ENCODE assay signal across 8 mouse cellular contexts in genomic region chr5:75157038-75157437, GRCm38 (mm10). TPM values are rescaled to one million over a fixed set of nuclear protein-coding genes. Genes with fewer than 3 reads are reported as not detected.
DNase-seq lines count a peak whose midpoint lies in the region; ATAC-seq and TF ChIP-seq lines count a peak whose summit lies in the region.

No protein-coding gene starts in this region.

- H3K4me3 ChIP-seq in heart, embryonic 13.5 days = peak overlapping the region; percentile 62
- H3K4me3 ChIP-seq in kidney, postnatal 0 days (replicated peaks; ENCODE audit: low read depth, low read length) = peak overlapping the region; percentile 49
- H3K4me3 ChIP-seq in lung, embryonic 15.5 days = peak overlapping the region; percentile 55

- no peak for ATAC-seq in cerebellum, adult (ENCODE audit: insufficient number of reproducible peaks, low FRiP score, low TSS enrichment)
- no peak for ATAC-seq in heart, embryonic 13.5 days (ENCODE audit: extremely low read depth, insufficient number of reproducible peaks, low FRiP score, low TSS enrichment)
- no peak for ATAC-seq in kidney, postnatal 0 days (replicated peaks; ENCODE audit: low FRiP score, low read depth)
- no peak for ATAC-seq in lung, embryonic 15.5 days (ENCODE audit: borderline replicate concordance, extremely low read depth, low FRiP score, low TSS enrichment)

- 0 out of 2 replicates have a peak, but pooled peaks cover 2% of the 10 kb centered on the region for H3K36me3 ChIP-seq in heart, embryonic 13.5 days
- H3K36me3 ChIP-seq in kidney, postnatal 0 days (ENCODE audit: insufficient read depth, low read length) = no peaks in the 10 kb centered on the region
- H3K36me3 ChIP-seq in lung, embryonic 15.5 days = no peaks in the 10 kb centered on the region

- H3K4me2 ChIP-seq in heart, embryonic 13.5 days = peak overlapping the region; percentile 92
- peak overlapping the region; percentile 74 for H3K4me2 ChIP-seq in kidney, postnatal 0 days (ENCODE audit: low read length)
- peak overlapping the region; percentile 88 for H3K4me2 ChIP-seq in lung, embryonic 15.5 days

- WGBS in heart, embryonic 13.5 days = 0% methylated on average over 3 of the region's 3 CpGs
- 0% methylated on average over 3 of the region's 3 CpGs for WGBS in kidney, postnatal 0 days
- WGBS in lung, embryonic 15.5 days = 0% methylated on average over 3 of the region's 3 CpGs

- TF ChIP-seq CTCF in kidney, postnatal 0 days (IDR thresholded peaks at IDR 0.05; ENCODE audit: low read depth) = peak; percentile 87

- peaks cover 41% of the 10 kb centered on the region for H3K27me3 ChIP-seq in heart, embryonic 13.5 days (replicated peaks)
- H3K27me3 ChIP-seq in kidney, postnatal 0 days (ENCODE audit: insufficient read depth, low read length) = peaks cover 16% of the 10 kb centered on the region
- peaks cover 26% of the 10 kb centered on the region for H3K27me3 ChIP-seq in lung, embryonic 15.5 days

- peak; percentile 49 for DNase-seq in cerebellum, adult 11 months
- peak; percentile 76 for DNase-seq in R1 (ENCODE audit: low read depth, low spot score)
- peak; percentile 93 for DNase-seq in embryo, embryonic 10.5 days (ENCODE audit: low spot score)
- peak; percentile 92 for DNase-seq in kidney, postnatal 0 days (ENCODE audit: low spot score)
- peak; percentile 40 for DNase-seq in retina, adult 2 months (ENCODE audit: low read depth, low spot score)

- no peaks in the 10 kb centered on the region for H3K9me3 ChIP-seq in heart, embryonic 13.5 days
- no peaks in the 10 kb centered on the region for H3K9me3 ChIP-seq in kidney, postnatal 0 days (replicated peaks; ENCODE audit: low read length)
- H3K9me3 ChIP-seq in lung, embryonic 15.5 days = no peaks in the 10 kb centered on the region

- peak overlapping the region; percentile 88 for H3K9ac ChIP-seq in heart, embryonic 13.5 days
- no peak overlapping the region; the same call in 1 of the 2 replicates for H3K9ac ChIP-seq in kidney, postnatal 0 days (ENCODE audit: low read depth, low read length)
- H3K9ac ChIP-seq in lung, embryonic 15.5 days = peak overlapping the region; percentile 46; the same call in 1 of the 2 replicates

- H3K4me1 ChIP-seq in heart, embryonic 13.5 days = peaks cover 42% of the 10 kb centered on the region
- H3K4me1 ChIP-seq in kidney, postnatal 0 days (replicated peaks; ENCODE audit: insufficient read depth, low read length) = no peaks in the 10 kb centered on the region
- peaks cover 14% of the 10 kb centered on the region; the same call in 1 of the 2 replicates for H3K4me1 ChIP-seq in lung, embryonic 15.5 days

- peak overlapping the region; percentile 69 for H3K27ac ChIP-seq in heart, embryonic 13.5 days (replicated peaks)
- H3K27ac ChIP-seq in kidney, postnatal 0 days = peak overlapping the region; percentile 70; the same call in 1 of the 2 replicates
- 0 out of 2 replicates have a peak overlapping the region, but pooled peaks have one; percentile 32 for H3K27ac ChIP-seq in lung, embryonic 15.5 days

RNA-seq across cellular contexts. Expression of gene Pdgfra, which starts 4.9 kb away (rescaled TPM):
- 16.6 and 20.7 TPM in 2 replicates for polyA plus RNA-seq in heart, embryonic 13.5 days (2015; fragmentation: Nextera tagmentation; extraction: Ambion mirVana)
- 23.4 and 23.8 TPM in 2 replicates for polyA plus RNA-seq in kidney, postnatal 0 days (2015; fragmentation: Nextera tagmentation; extraction: Ambion mirVana)
- polyA plus RNA-seq in lung, embryonic 15.5 days (2015; fragmentation: Nextera tagmentation; extraction: Ambion mirVana) = 39.5 and 43.6 TPM in 2 replicates

Comparison
In these comparisons a context has a peak if more than half of its experiments do, and no peak if none do; other contexts are left out.
1. DNase-seq: peak in every context shown above with its lines; median percentile 93 in embryo, embryonic 10.5 days; 92 in kidney, postnatal 0 days; 76 in R1; 49 in cerebellum, adult 11 months; 40 in retina, adult 2 months.